Mouse (Mus musculus): ENCODE data around the gene Ssu72.

- TF ChIP-seq SIN3A (IDR thresholded peaks at IDR 0.05; ENCODE audit: low read length) (no peak), CTCF (IDR thresholded peaks at IDR 0.05 in 2 of 3, conservative IDR thresholded peaks at IDR 0.05 in 1 of 3; ENCODE audit: control insufficient read depth in 1 of 3, insufficient read depth in 1 of 3, low read depth in 2 of 3, low read length in 3 of 3, poor library complexity in 1 of 3, severe bottlenecking in 1 of 3) (no peak), MAZ (IDR thresholded peaks at IDR 0.05; ENCODE audit: low read depth, low read length) (no peak), MAFK (IDR thresholded peaks at IDR 0.05; ENCODE audit: borderline replicate concordance, low read depth, low read length) (no peak), EP300 (IDR thresholded peaks at IDR 0.05; ENCODE audit: low read depth in 1 of 2, low read length in 2 of 2) (no peak), ZNF384 (IDR thresholded peaks at IDR 0.05; ENCODE audit: low read depth, low read length) (no peak), GATA1 (IDR thresholded peaks at IDR 0.05; ENCODE audit: low read depth, low read length) (no peak), ELF1 (IDR thresholded peaks at IDR 0.05; ENCODE audit: low read depth, low read length) (no peak)
These were observed 52.4 kb downstream of the Ssu72 start for GRCm38 (mm10) chr4:155757011-155757410.

All from MEL (cell line).